Mouse (Mus musculus): ENCODE measurements around the gene Vipr2. TPM values are rescaled to one million over a fixed set of nuclear protein-coding genes. Genes with fewer than 3 reads are reported as not detected.

The Vipr2 gene
- polyA plus RNA-seq, 1 experiment = 24.0 TPM

- WGBS = 77% methylated on average over 14 of the region's 14 CpGs
- DNase-seq = no peak
- TF ChIP-seq CTCF (IDR thresholded peaks at IDR 0.05; ENCODE audit: insufficient read depth, low read length) = no peak
- TF ChIP-seq POLR2A (IDR thresholded peaks at IDR 0.05; ENCODE audit: borderline replicate concordance, extremely low read depth, low read depth, low read length) = no peak
- Histone ChIP-seq H3K4me3 (replicated peaks; ENCODE audit: extremely low read depth, low read depth, low read length) (no peak overlapping the region), H3K4me1 (ENCODE audit: control insufficient read depth, insufficient read depth, low read length) (no peaks in the 10 kb centered on the region; the same call in 1 of the 2 replicates)
Observed at GRCm38 (mm10) chr12:116094765-116095555, 17.4 kb downstream of the Vipr2 start.

- TF ChIP-seq POLR2A (IDR thresholded peaks at IDR 0.05; ENCODE audit: borderline replicate concordance, extremely low read depth, low read depth, low read length) (no peak), CTCF (IDR thresholded peaks at IDR 0.05; ENCODE audit: insufficient read depth, low read length) (no peak)
- DNase-seq = no peak
- WGBS = 39% methylated on average over 3 of the region's 3 CpGs
- no peaks in the 10 kb centered on the region; the same call in 1 of the 2 replicates for H3K4me1 ChIP-seq (ENCODE audit: control insufficient read depth, insufficient read depth, low read length)
- H3K4me3 ChIP-seq (replicated peaks; ENCODE audit: extremely low read depth, low read depth, low read length) = no peak overlapping the region
Observed at GRCm38 (mm10) chr12:116096361-116096904, 18.9 kb downstream of the Vipr2 start.

GRCm38 (mm10) chr12:116097166-116097565 is 19.6 kb downstream of the Vipr2 start:
- Histone ChIP-seq H3K4me3 (replicated peaks; ENCODE audit: extremely low read depth, low read depth, low read length) (no peak overlapping the region), H3K4me1 (ENCODE audit: control insufficient read depth, insufficient read depth, low read length) (no peaks in the 10 kb centered on the region; the same call in 1 of the 2 replicates)
- no peak for DNase-seq
- WGBS = 81% methylated on average over 8 of the region's 8 CpGs
- TF ChIP-seq POLR2A (IDR thresholded peaks at IDR 0.05; ENCODE audit: borderline replicate concordance, extremely low read depth, low read depth, low read length) (no peak), CTCF (IDR thresholded peaks at IDR 0.05; ENCODE audit: insufficient read depth, low read length) (no peak)

GRCm38 (mm10) chr12:116101945-116102344 is 24.4 kb downstream of the Vipr2 start:
- WGBS = 85% methylated on average over 2 of the region's 2 CpGs
- DNase-seq = no peak
- Histone ChIP-seq H3K4me3 (replicated peaks; ENCODE audit: extremely low read depth, low read depth, low read length) (no peak overlapping the region), H3K4me1 (ENCODE audit: control insufficient read depth, insufficient read depth, low read length) (no peaks in the 10 kb centered on the region)
- TF ChIP-seq CTCF (IDR thresholded peaks at IDR 0.05; ENCODE audit: insufficient read depth, low read length) (no peak), POLR2A (IDR thresholded peaks at IDR 0.05; ENCODE audit: borderline replicate concordance, extremely low read depth, low read depth, low read length) (no peak)

- no peak for DNase-seq
- Histone ChIP-seq H3K4me1 (ENCODE audit: control insufficient read depth, insufficient read depth, low read length) (no peaks in the 10 kb centered on the region), H3K4me3 (replicated peaks; ENCODE audit: extremely low read depth, low read depth, low read length) (no peak overlapping the region)
- TF ChIP-seq CTCF (IDR thresholded peaks at IDR 0.05; ENCODE audit: insufficient read depth, low read length) (no peak), POLR2A (IDR thresholded peaks at IDR 0.05; ENCODE audit: borderline replicate concordance, extremely low read depth, low read depth, low read length) (no peak)
- WGBS = 58% methylated on average over 9 of the region's 9 CpGs
Observed at GRCm38 (mm10) chr12:116109451-116110353, 32.2 kb downstream of the Vipr2 start.

GRCm38 (mm10) chr12:116111007-116111694 is 33.6 kb downstream of the Vipr2 start:
- Histone ChIP-seq H3K4me3 (replicated peaks; ENCODE audit: extremely low read depth, low read depth, low read length) (no peak overlapping the region), H3K4me1 (ENCODE audit: control insufficient read depth, insufficient read depth, low read length) (no peaks in the 10 kb centered on the region)
- no peak for TF ChIP-seq POLR2A (IDR thresholded peaks at IDR 0.05; ENCODE audit: borderline replicate concordance, extremely low read depth, low read depth, low read length)
- WGBS = 58% methylated on average over 7 of the region's 7 CpGs
- DNase-seq = no peak

GRCm38 (mm10) chr12:116115781-116116180 is 38.3 kb downstream of the Vipr2 start:
- no peak overlapping the region for H3K4me3 ChIP-seq (replicated peaks; ENCODE audit: extremely low read depth, low read depth, low read length)
- 85% methylated on average over 2 of the region's 2 CpGs for WGBS
- TF ChIP-seq POLR2A (IDR thresholded peaks at IDR 0.05; ENCODE audit: borderline replicate concordance, extremely low read depth, low read depth, low read length) = no peak
- no peak for TF ChIP-seq CTCF (IDR thresholded peaks at IDR 0.05; ENCODE audit: insufficient read depth, low read length)
- H3K4me1 ChIP-seq (ENCODE audit: control insufficient read depth, insufficient read depth, low read length) = no peaks in the 10 kb centered on the region; the same call in 1 of the 2 replicates
- no peak for DNase-seq

GRCm38 (mm10) chr12:116116455-116116854 is 38.9 kb downstream of the Vipr2 start:
- no peak for TF ChIP-seq CTCF (IDR thresholded peaks at IDR 0.05; ENCODE audit: insufficient read depth, low read length)
- no peak for DNase-seq
- no peaks in the 10 kb centered on the region; the same call in 1 of the 2 replicates for H3K4me1 ChIP-seq (ENCODE audit: control insufficient read depth, insufficient read depth, low read length)
- H3K4me3 ChIP-seq (replicated peaks; ENCODE audit: extremely low read depth, low read depth, low read length) = no peak overlapping the region
- WGBS = 80% methylated on average over 5 of the region's 5 CpGs
